Mouse (Mus musculus): ENCODE measurements around the gene Zfp1. TPM values are rescaled to one million over a fixed set of nuclear protein-coding genes. Genes with fewer than 3 reads are reported as not detected.

Zfp1 gene
- total RNA-seq (2015): 5.3 and 7.2 TPM in 2 replicates
- 8.3 and 10.9 TPM in 2 replicates for total RNA-seq (2017)

DNA sequence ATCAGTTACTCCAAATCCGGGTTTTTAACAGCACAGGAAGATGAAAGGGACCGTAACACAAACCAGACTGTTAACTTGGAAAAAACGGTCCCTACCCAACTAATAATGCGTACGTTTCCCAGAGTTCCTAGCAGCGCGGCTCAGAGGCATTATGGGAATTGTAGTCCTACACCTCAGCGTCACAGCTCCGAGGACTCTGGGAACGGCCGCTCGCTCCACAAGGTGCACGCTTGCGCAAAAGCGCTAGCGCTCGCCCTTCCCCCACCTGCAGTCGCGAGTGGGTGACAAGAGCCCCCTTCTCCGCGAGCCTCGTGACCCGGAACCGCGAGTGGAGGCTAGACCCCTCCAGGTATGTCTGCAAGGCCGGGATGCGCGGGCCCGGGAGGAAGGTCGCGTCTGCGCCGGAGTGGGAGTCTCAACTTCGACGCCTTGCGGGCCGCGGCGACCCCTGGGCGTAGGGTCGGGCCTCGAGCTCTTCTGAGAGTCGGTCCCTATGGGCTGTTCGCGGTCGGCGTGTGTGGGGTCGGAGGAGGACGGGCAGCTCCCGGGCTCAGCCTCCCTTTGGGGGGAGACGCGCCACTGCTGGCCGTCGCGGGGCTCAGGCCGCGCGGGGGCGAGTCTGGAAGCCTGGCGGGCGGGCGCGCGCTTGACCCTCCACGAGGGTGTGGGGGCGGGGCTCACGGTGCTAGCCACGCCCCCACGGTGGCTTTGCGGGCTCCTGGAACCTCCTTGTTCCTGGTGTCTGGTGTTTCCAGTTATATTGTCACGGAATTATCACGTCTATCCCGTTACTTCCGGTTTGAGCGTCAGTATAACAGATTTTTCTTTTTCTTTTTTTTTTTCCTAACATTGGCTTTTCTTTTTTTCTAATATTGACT lies at the start of gene Zfp1:
Gene Zfp1, plus strand, starts transcription at position 138 of the 878 bp plus-strand sequence.
- ATAC-seq (ENCODE audit: poor library complexity, severe bottlenecking): peak; percentile 90

DNA sequence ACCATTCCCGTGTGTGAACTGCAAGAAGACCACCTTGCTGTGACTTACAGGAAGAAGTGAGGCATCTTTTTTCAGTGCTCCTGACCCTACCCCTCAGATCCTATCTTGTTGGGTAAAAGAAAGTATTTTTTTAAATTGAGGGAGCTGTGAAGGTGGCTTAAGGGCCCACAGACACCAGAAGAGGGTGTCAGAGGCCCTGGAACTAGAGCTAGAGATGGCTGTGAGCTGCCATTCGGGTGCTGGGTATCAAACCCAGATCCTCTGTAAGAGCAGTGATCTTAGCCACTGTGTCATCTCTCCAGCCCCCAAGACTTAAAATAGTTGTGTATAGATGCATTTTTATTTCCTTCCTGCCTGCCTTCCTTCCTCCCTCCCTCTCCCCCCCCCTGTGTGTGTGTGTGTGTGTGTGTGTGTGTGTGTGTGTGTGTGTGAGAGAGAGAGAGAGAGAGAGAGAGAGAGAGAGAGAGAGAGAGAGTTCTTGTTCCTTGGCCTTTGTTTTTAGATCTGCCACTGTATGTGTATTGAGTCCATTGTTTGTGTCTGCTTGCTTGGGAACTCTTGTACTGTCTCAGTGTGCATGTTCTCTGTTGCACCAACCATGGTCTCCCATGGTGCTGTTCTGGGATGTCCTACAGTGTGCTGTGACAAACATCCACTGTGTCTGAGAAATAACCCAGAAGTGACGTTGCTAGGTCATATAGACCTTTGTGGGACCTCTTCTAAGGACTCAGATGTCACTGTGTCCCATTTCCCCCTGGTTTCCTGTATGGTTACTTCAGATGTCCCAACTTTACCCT lies 49.0 kb upstream of the Zfp1 start:
- ATAC-seq (ENCODE audit: poor library complexity, severe bottlenecking): no peak

GRCm38 (mm10) chr8:111594951-111595350 lies 48.2 kb upstream of the Zfp1 start:
- ATAC-seq (ENCODE audit: poor library complexity, severe bottlenecking): no peak

- peak; percentile 91 for ATAC-seq (ENCODE audit: poor library complexity, severe bottlenecking)
Observed at GRCm38 (mm10) chr8:111595712-111596484, 47.3 kb upstream of the Zfp1 start.

GRCm38 (mm10) chr8:111596485-111596821 lies 46.7 kb upstream of the Zfp1 start:
- ATAC-seq (ENCODE audit: poor library complexity, severe bottlenecking): no peak

GRCm38 (mm10) chr8:111597310-111597709 lies 45.9 kb upstream of the Zfp1 start:
- no peak for ATAC-seq (ENCODE audit: poor library complexity, severe bottlenecking)

GRCm38 (mm10) chr8:111599707-111600444 lies 43.3 kb upstream of the Zfp1 start:
- no peak for ATAC-seq (ENCODE audit: poor library complexity, severe bottlenecking)

DNA sequence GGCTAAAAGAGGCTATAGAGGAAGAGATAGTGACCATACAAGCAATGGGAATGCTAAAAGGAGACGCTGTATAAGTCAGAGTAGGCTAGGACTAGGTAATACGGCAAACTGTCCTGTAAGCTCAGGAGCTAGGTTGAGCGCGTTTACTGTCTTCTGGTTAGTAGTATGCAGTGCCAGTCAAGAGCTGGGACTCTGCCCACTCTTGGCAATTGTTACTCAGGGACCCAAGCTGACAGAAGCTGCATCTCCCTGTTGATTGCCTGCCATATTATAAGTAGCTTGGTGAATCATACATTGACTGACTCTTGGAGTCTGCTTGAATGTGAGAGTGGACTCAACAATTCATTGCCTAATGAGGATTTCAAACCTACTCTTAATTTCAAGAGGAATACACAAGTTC lies 41.2 kb upstream of the Zfp1 start:
- no peak for ATAC-seq (ENCODE audit: poor library complexity, severe bottlenecking)

DNA sequence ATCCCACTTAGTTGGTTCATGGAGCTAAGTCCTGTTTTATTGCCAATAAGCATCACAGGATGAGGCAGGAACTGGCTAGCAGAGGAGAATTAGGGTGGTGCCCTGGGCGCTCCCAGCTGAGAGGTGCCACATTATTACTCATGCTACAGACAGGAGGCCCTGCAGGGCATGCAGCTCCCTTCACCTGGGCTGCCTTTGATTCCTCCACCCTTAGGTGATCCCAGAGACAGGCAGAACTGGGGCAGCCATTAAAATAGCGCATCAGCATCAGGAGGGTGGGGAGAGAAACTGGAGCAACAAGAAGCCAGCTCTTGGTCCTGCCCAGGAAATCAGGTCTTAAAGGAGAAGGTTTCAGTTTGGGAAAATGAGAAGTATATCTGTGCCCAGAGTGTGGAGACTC lies 38.2 kb upstream of the Zfp1 start:
- ATAC-seq (ENCODE audit: poor library complexity, severe bottlenecking): no peak

DNA sequence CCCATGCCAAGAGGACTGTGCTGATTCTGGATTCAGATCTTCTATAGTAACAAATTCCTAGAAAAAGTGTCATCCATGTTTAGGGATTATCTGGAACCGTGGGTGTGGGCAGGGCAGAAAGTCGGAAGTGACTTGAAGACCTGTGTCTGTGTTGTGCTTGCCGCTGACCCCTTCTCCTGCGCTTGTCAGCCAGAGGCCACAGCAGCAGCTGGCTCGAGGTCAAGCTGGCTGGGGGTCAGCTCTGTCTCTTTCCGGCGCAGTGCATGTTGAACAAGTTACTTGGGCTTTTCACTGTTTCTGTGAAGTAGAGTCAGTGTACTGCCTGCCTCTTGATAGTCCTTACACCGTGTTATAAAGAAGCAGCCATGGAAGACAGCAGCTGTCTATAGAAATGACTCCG lies 36.2 kb upstream of the Zfp1 start:
- no peak for ATAC-seq (ENCODE audit: poor library complexity, severe bottlenecking)

DNA sequence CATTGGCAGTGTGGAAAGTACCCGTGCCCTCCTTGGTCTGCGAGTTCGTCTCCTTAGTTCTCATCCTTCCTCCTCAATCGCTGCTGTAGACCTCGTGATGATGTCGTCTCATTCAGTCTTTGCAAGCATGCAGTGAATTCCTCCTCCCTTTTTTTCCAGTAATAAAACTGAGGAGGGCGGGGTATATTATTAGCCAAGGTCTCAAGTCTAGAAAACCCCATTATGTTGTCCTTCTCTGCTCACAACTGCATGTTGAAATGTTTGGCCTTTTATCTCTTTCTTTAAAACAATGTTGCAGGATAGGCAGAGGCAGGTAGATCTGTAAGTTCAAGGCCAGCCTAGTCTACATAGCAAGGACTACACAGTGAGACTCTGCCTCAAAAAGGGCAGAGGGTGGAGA lies 35.8 kb upstream of the Zfp1 start:
- ATAC-seq (ENCODE audit: poor library complexity, severe bottlenecking): no peak

GRCm38 (mm10) chr8:111613181-111613580 lies 30.0 kb upstream of the Zfp1 start:
- ATAC-seq (ENCODE audit: poor library complexity, severe bottlenecking): no peak

DNA sequence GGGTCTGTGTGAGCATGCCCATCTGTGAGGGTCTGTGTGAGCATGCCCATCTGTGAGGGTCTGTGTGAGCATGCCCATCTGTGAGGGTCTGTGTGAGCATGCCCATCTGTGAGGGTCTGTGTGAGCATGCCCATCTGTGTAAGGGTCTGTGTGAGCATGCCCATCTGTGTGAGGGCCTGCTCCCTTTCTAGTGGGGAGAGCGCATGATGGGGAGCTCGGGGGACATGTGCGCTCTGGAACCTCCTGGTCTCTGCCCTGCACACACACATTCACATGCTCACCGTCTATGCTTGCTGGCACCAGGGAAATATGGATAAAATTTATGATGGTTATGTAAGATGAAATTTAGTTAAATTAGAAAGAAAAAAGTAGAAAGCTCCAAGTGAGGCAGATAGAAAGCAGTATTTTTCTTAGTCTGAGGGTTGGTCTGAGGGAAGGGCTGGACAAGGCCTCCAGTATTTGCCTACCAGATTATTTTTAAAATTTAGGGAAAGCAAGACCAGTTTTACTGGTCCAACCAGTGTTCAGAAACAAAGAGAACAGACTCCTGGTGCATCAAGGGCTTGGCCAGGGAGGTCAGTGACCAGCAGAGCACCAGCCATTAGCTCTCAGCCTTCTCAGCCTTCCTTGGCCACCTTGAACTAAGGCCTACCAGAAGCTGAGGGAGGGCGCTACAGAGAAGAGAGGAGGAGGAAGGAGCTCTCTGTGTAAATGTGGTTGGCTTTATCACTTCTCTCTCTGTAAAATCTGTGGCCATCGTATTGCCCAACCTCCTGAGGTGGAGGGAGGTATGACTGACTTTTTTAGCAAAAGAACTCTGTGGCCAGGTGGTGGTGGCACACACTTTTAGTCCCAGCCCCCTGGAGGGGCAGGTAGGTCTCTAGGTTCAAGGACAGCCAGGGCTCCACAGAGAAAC lies 28.2 kb upstream of the Zfp1 start:
- peak; percentile 94 for ATAC-seq (ENCODE audit: poor library complexity, severe bottlenecking)

GRCm38 (mm10) chr8:111617812-111618211 lies 25.4 kb upstream of the Zfp1 start:
- ATAC-seq (ENCODE audit: poor library complexity, severe bottlenecking): no peak

DNA sequence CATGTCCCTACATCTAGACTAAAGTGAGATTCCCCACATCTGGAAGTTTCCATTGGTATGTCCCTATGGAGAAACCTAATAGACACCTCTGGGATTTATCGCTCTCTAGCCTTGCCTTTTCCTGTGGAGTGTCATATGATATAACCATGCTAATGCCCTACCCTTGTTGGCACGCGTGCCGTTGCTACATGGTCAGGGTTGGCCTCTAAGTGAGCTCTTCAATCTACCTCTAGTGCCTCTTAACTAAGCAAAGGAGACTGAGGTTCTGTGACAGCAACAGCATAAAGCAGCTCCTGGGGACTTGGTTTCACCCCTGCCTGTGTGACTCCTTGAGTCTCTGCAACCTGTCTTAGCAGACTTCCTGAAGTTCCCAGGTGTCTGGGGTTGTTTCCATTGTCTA lies 24.9 kb upstream of the Zfp1 start:
- ATAC-seq (ENCODE audit: poor library complexity, severe bottlenecking): no peak

- no peak for ATAC-seq (ENCODE audit: poor library complexity, severe bottlenecking)
Observed at GRCm38 (mm10) chr8:111619936-111620335, 23.3 kb upstream of the Zfp1 start.

GRCm38 (mm10) chr8:111622104-111622503 lies 21.1 kb upstream of the Zfp1 start:
- ATAC-seq (ENCODE audit: poor library complexity, severe bottlenecking): no peak

DNA sequence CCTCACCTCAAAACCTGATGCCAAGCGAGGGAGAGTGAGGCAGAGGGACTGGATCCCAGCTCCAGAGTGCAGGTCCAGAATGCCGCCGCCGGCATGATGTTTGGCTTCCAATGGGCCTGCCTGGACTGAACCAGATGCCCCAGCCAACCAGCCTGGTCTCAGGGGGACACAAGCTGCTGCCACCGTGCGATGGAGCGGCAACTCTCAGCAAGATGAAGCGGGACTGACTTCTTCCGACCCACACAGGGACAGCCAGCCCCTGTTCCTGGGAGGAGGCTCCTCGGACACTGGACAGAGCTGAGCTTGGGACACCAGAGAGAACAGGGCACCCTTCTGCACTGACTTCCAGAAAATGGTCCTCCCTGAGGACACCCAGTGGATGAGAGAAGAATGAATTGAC lies 20.6 kb upstream of the Zfp1 start:
- no peak for ATAC-seq (ENCODE audit: poor library complexity, severe bottlenecking)

GRCm38 (mm10) chr8:111624081-111624852 lies 18.9 kb upstream of the Zfp1 start:
- no peak for ATAC-seq (ENCODE audit: poor library complexity, severe bottlenecking)
